Mouse (Mus musculus): ENCODE measurements at regions not wholly inside any gene's neighbourhood (a gene's known extent, or its start where the extent isn't known, plus 50 kb on each side); places are given as distances from the start of the nearest gene placed in this dataset.
"Not testable (repeated sequence)": the region's sequence is repeated elsewhere in the genome, so short reads cannot be mapped to it uniquely, and the experiment has no call there.

DNA sequence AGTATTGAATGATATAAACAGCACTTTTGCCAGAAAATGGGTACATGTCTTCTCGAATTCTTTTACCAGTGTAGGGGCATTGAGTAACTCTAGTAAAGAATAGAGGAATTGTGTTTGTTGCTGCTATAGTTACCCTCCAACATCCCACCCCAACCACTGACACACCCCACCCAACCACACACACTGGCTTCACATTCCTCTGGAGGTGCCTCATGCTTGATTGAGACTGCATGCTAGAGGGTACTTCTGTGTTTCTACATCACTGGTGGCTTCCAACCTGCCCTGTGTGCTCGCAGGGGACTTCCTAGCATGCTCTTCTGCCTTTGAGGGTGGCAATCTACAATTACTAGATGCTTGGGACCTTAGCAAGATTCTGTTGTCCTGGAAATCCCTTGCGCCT lies 70.5 kb upstream of the Sv2b start:
- no peak for TF ChIP-seq POLR2A (IDR thresholded peaks at IDR 0.05; ENCODE audit: borderline replicate concordance, extremely low read depth, insufficient read depth, insufficient read length, poor library complexity, severe bottlenecking)
- TF ChIP-seq CTCF (IDR thresholded peaks at IDR 0.05; ENCODE audit: borderline replicate concordance, extremely low read depth, insufficient read depth, insufficient read length) = no peak

DNA sequence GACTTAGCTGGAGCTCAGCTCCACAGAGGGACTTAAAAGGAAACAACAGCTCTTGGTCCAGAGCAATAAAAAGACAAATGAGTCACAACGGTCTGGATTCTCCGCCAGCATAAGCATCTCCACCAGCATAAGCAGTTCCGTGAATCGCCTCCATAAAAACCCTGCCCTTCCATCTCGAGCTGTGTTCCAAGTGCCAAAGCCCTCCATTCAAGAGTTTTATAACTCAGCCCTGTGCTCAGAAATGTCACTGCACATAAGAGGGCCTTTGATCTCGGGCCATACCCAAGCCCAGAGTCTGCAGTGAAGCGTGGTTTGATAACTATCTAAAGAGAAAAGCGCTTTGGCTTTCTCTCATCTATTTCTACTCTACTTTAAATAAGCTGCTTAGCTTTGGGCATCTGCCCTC lies 70.8 kb upstream of the Akap13 start:
- DNase-seq (ENCODE audit: low read depth) = peak; percentile 64
- no peak for TF ChIP-seq CTCF (IDR thresholded peaks at IDR 0.05; ENCODE audit: borderline replicate concordance, extremely low read depth, insufficient read depth, insufficient read length)
- no peak for TF ChIP-seq POLR2A (IDR thresholded peaks at IDR 0.05; ENCODE audit: borderline replicate concordance, extremely low read depth, insufficient read depth, insufficient read length, poor library complexity, severe bottlenecking)

More for the DNA sequence above, 70.5 kb upstream of the Sv2b start:
- DNase-seq (ENCODE audit: low read depth) = no peak

- no peak for DNase-seq (ENCODE audit: low read depth)
- TF ChIP-seq CTCF (IDR thresholded peaks at IDR 0.05; ENCODE audit: borderline replicate concordance, extremely low read depth, insufficient read depth, insufficient read length) = no peak
- no peak for TF ChIP-seq POLR2A (IDR thresholded peaks at IDR 0.05; ENCODE audit: borderline replicate concordance, extremely low read depth, insufficient read depth, insufficient read length, poor library complexity, severe bottlenecking)
Measured at GRCm38 (mm10) chr7:75387033-75387432, 68.3 kb upstream of the Akap13 start.

- no peak for DNase-seq (ENCODE audit: low read depth)
- no peak for TF ChIP-seq POLR2A (IDR thresholded peaks at IDR 0.05; ENCODE audit: borderline replicate concordance, extremely low read depth, insufficient read depth, insufficient read length, poor library complexity, severe bottlenecking)
- TF ChIP-seq CTCF (IDR thresholded peaks at IDR 0.05; ENCODE audit: borderline replicate concordance, extremely low read depth, insufficient read depth, insufficient read length) = no peak
Measured at GRCm38 (mm10) chr7:75387821-75388431, 67.4 kb upstream of the Akap13 start.

- TF ChIP-seq POLR2A (IDR thresholded peaks at IDR 0.05; ENCODE audit: borderline replicate concordance, extremely low read depth, insufficient read depth, insufficient read length, poor library complexity, severe bottlenecking) = no peak
- TF ChIP-seq CTCF (IDR thresholded peaks at IDR 0.05; ENCODE audit: borderline replicate concordance, extremely low read depth, insufficient read depth, insufficient read length) = no peak
- DNase-seq (ENCODE audit: low read depth) = peak; percentile 54
Measured at GRCm38 (mm10) chr7:75390162-75390561, 65.2 kb upstream of the Akap13 start.

DNA sequence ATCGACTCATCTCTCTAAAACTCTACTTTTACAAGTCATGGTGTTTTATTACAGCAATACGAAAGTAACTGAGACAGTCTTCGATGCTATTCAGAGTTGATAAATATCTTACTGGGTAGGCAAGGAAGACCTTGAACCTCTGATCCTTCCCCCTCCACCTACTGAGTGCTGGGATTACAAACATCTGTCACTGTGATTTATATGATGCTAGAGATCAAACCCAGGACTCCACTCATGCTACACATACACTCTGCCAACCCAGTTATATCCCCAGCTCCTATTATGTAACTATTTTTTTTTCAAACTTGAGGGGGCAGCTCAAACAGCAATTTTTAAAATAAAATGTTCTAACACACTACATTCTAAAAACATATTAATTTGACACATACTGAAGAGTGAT lies 62.6 kb upstream of the Akap13 start:
- TF ChIP-seq POLR2A (IDR thresholded peaks at IDR 0.05; ENCODE audit: borderline replicate concordance, extremely low read depth, insufficient read depth, insufficient read length, poor library complexity, severe bottlenecking) (no peak), CTCF (IDR thresholded peaks at IDR 0.05; ENCODE audit: borderline replicate concordance, extremely low read depth, insufficient read depth, insufficient read length) (no peak)

DNA sequence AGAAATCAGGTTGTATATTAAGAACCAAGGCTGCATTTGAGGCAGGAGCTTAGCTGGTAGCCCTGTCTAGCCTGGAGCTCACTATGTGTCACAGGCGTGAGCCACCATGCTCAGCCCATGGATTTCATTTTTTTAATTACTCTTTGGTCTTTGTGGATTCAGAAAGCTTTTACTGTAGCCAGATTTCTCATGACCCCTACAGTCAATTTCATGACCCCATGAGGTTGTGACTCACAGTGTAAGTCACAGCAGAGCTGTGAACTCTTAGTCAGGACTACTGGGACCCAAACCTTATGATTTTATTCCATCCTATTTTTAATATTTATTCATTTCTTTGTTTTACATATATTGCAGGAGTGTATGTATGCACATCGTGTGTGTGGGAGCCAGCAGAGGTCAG lies 61.9 kb upstream of the Akap13 start:
- TF ChIP-seq CTCF (IDR thresholded peaks at IDR 0.05; ENCODE audit: borderline replicate concordance, extremely low read depth, insufficient read depth, insufficient read length) (no peak), POLR2A (IDR thresholded peaks at IDR 0.05; ENCODE audit: borderline replicate concordance, extremely low read depth, insufficient read depth, insufficient read length, poor library complexity, severe bottlenecking) (no peak)
- no peak for DNase-seq (ENCODE audit: low read depth)

More for the DNA sequence above, 62.6 kb upstream of the Akap13 start:
- DNase-seq (ENCODE audit: low read depth) = no peak

GRCm38 (mm10) chr7:75394866-75395580 lies 60.3 kb upstream of the Akap13 start:
- DNase-seq (ENCODE audit: low read depth) = no peak
- TF ChIP-seq CTCF (IDR thresholded peaks at IDR 0.05; ENCODE audit: borderline replicate concordance, extremely low read depth, insufficient read depth, insufficient read length) = no peak
- no peak for TF ChIP-seq POLR2A (IDR thresholded peaks at IDR 0.05; ENCODE audit: borderline replicate concordance, extremely low read depth, insufficient read depth, insufficient read length, poor library complexity, severe bottlenecking)

DNA sequence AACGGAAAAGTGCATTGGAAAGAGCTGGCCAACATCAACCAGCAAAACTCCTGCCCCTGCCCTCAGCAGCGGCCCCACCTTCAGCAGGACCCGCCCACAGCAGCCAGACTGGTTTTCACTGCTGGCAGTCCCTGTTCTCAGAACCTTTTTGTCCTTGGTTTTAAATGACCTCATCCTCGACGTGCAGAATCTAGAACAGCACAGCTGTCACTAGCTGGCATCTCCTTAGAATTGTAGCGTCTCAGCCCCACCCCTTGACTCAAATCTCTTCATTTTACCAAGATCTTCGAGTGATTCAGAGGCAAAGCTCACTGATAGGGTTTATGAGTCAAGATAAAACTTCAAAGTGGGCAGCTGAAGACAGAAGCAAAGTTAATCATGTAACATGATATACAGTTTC lies 57.8 kb upstream of the Akap13 start:
- peak; percentile 39 for DNase-seq (ENCODE audit: low read depth)
- TF ChIP-seq CTCF (IDR thresholded peaks at IDR 0.05; ENCODE audit: borderline replicate concordance, extremely low read depth, insufficient read depth, insufficient read length) (no peak), POLR2A (IDR thresholded peaks at IDR 0.05; ENCODE audit: borderline replicate concordance, extremely low read depth, insufficient read depth, insufficient read length, poor library complexity, severe bottlenecking) (no peak)

GRCm38 (mm10) chr7:75398480-75398879 lies 56.9 kb upstream of the Akap13 start:
- DNase-seq (ENCODE audit: low read depth) = not testable (repeated sequence)

DNA sequence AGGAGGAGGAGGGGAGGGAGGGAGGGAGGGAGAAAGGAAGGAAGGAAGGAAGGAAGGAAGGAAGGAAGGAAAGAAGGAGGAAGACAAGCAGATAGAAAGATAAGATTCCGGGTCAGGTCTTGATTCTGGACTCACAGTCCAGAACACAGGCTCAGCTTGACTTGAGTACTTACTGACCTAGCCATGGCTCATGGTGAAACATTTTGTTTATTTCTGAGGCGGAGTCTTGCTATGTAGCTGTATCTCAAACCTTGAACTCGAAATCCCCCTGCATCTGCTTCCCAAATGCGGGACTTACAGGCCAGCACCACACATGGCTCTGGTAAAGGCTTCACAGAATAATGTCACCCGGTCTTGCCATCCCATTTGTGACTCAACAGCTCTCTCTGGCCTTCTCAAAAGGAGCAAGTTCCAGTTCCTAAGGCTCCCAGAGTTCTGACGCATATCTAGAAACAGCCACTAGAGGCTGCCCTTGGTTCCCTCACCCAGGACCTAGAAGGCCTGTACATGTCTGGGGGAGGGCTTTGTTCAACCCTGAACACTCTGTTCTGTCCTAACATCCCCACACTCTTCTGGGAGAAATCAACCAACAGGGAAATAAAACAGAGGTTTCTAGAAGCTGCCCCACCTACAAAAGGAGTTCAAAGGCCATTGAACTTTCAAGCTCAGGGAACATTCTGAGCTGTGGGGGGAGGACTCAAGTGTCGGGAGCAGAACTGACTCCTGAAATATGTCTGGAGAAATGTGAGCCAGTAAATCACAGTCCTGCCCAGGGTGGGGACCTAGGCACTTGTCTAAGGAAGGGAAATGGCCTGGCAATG lies 56.2 kb upstream of the Akap13 start:
- TF ChIP-seq POLR2A (IDR thresholded peaks at IDR 0.05; ENCODE audit: borderline replicate concordance, extremely low read depth, insufficient read depth, insufficient read length, poor library complexity, severe bottlenecking) (no peak), CTCF (IDR thresholded peaks at IDR 0.05; ENCODE audit: borderline replicate concordance, extremely low read depth, insufficient read depth, insufficient read length) (peak; percentile 68; the same call in 1 of the 2 replicates)
- DNase-seq (ENCODE audit: low read depth) = peak; percentile 59
